Mouse (Mus musculus) myocyte (in vitro differentiated cells): ENCODE results near the gene Mrgbp. TPM values are rescaled to one million over a fixed set of nuclear protein-coding genes. Genes with fewer than 3 reads are reported as not detected.

ENCODE experiments used
- H3K27me3 ChIP-seq: one replicate; pipeline ENCODE4 v1.6.1; 2011; ENCODE audit not compliant: control insufficient read depth, insufficient read depth, insufficient read length
- H3K36me3 ChIP-seq: one replicate; pipeline ENCODE4 v1.6.1; 2011; ENCODE audit not compliant: control insufficient read depth, insufficient read depth
- H3K4me2 ChIP-seq: one replicate; pipeline ENCODE4 v1.6.1; 2011; ENCODE audit warnings: low read depth, control low read depth
- H3K4me3 ChIP-seq: one replicate; pipeline ENCODE4 v1.5.1; 2011; ENCODE audit warnings: mild to moderate bottlenecking, control low read depth, moderate library complexity
- H3K79me2 ChIP-seq: one replicate; pipeline ENCODE4 v1.6.1; 2011; ENCODE audit not compliant: control insufficient read depth, insufficient read depth
- H3ac ChIP-seq: one replicate; pipeline ENCODE4 v1.6.1; 2011; ENCODE audit not compliant: control insufficient read depth, insufficient read length
- CEBPB ChIP-seq: IDR thresholded peaks from 2 replicates; pipeline ENCODE4 v1.6.1; 2011; ENCODE audit warnings: mild to moderate bottlenecking, moderate library complexity; ENCODE audit not compliant: poor library complexity, insufficient read depth, severe bottlenecking
- E2F4 ChIP-seq: IDR thresholded peaks from one replicate; pipeline ENCODE4 v1.6.1; 2011; ENCODE audit warnings: mild to moderate bottlenecking, control low read depth, moderate library complexity; ENCODE audit not compliant: insufficient read depth
- MAX ChIP-seq: IDR thresholded peaks from one replicate; pipeline ENCODE4 v1.6.1; 2011; ENCODE audit warnings: low read depth, mild to moderate bottlenecking, control low read depth
- MYOD1 ChIP-seq, 3 experiments: IDR thresholded peaks; one replicate each; pipeline ENCODE4 v1.6.1; 2011; ENCODE audit warnings: control low read depth in 2 of 3, low read depth in 2 of 3, mild to moderate bottlenecking in 2 of 3, moderate library complexity in 1 of 3; ENCODE audit not compliant: insufficient read length in 2 of 3, control insufficient read depth in 1 of 3
- MYOG ChIP-seq, 3 experiments: IDR thresholded peaks; one replicate each; pipeline ENCODE4 v1.6.1; 2011; ENCODE audit warnings: control low read depth in 2 of 3, low read depth in 2 of 3, mild to moderate bottlenecking in 2 of 3; ENCODE audit not compliant: insufficient read length in 2 of 3, control insufficient read depth in 1 of 3, insufficient read depth in 1 of 3
- POLR2A ChIP-seq: IDR thresholded peaks from one replicate; pipeline ENCODE4 v1.6.1; 2011; ENCODE audit warnings: low read depth, mild to moderate bottlenecking, control low read depth, moderate library complexity; ENCODE audit not compliant: insufficient read length
- POLR2AphosphoS2 ChIP-seq: IDR thresholded peaks from one replicate; pipeline ENCODE4 v1.6.1; 2011; ENCODE audit warnings: low read depth, control low read depth; ENCODE audit not compliant: insufficient read length
- REST ChIP-seq: IDR thresholded peaks from one replicate; pipeline ENCODE4 v1.6.1; 2011; ENCODE audit warnings: mild to moderate bottlenecking, control low read depth, moderate library complexity; ENCODE audit not compliant: insufficient read depth, insufficient read length
- SRF ChIP-seq: IDR thresholded peaks from one replicate; pipeline ENCODE4 v1.6.1; 2011; ENCODE audit warnings: low read depth; ENCODE audit not compliant: control insufficient read depth, insufficient read length
- TCF12 ChIP-seq: IDR thresholded peaks from one replicate; pipeline ENCODE4 v1.6.1; 2011; ENCODE audit warnings: mild to moderate bottlenecking, control low read depth; ENCODE audit not compliant: poor library complexity, insufficient read depth, severe bottlenecking
- TCF3 ChIP-seq: IDR thresholded peaks from one replicate; pipeline ENCODE4 v1.6.1; 2011; ENCODE audit warnings: low read depth, control low read depth; ENCODE audit not compliant: insufficient read length
- USF1 ChIP-seq: IDR thresholded peaks from one replicate; pipeline ENCODE4 v1.6.1; 2011; ENCODE audit warnings: low read depth, mild to moderate bottlenecking, control low read depth, moderate library complexity
- polyA plus RNA-seq: library from polyadenylated mRNA; unstranded; fragments of >200 nt; fragmentation: generic; extraction: Trizol; gene quantifications from one replicate; pipeline ENCODE4 v1.2.1, GENCODE M21; 2012; ENCODE audit warnings: missing spikeins

Mrgbp gene
- polyA plus RNA-seq, 1 experiment: 17.9 TPM

- peaks cover 19% of the 10 kb centered on the region for H3K36me3 ChIP-seq
- H3K79me2 ChIP-seq: peaks cover 5% of the 10 kb centered on the region
- H3K4me2 ChIP-seq: peak within 1 kb of the TSS; percentile 87
- peak within 1 kb of the TSS; percentile 90 for H3K4me3 ChIP-seq
- no peaks in the 10 kb centered on the region for H3K27me3 ChIP-seq
- H3ac ChIP-seq: peak within 1 kb of the TSS; percentile 96
- TF ChIP-seq REST (no peak), TCF12 (no peak), MYOD1 (IDR thresholded peaks at IDR 0.05; ENCODE audit: control insufficient read depth in 1 of 3, insufficient read length in 2 of 3, low read depth in 2 of 3) (peak in 1 of 3 experiments; percentile 5), USF1 (no peak), TCF3 (no peak), MYOG (IDR thresholded peaks at IDR 0.05; ENCODE audit: control insufficient read depth in 1 of 3, insufficient read depth in 1 of 3, insufficient read length in 2 of 3, low read depth in 2 of 3) (no peak), SRF (no peak), POLR2A (peak; percentile 80), CEBPB (no peak), POLR2AphosphoS2 (peak; percentile 67), MAX (no peak), E2F4 (no peak)
Measured at GRCm38 (mm10) chr2:180589123-180589831, 8.2 kb downstream of the Mrgbp start, which contains the start of gene Ogfr. TSS of gene Ogfr (plus strand) at chr2:180589245.

- H3K27me3 ChIP-seq: no peaks in the 10 kb centered on the region
Measured at GRCm38 (mm10) chr2:180597490-180597889, 16.4 kb downstream of the Mrgbp start, which contains the start of gene Col9a3. TSS of gene Col9a3 (plus strand) at chr2:180597790.

GRCm38 (mm10) chr2:180598157-180598705 is 17.1 kb downstream of the Mrgbp start:
- H3K36me3 ChIP-seq: peaks cover 7% of the 10 kb centered on the region
- no peaks in the 10 kb centered on the region for H3K79me2 ChIP-seq
- TF ChIP-seq MYOG (IDR thresholded peaks at IDR 0.05; ENCODE audit: control insufficient read depth in 1 of 3, insufficient read depth in 1 of 3, insufficient read length in 2 of 3, low read depth in 2 of 3) (no peak), TCF12 (no peak), REST (no peak), USF1 (no peak), CEBPB (no peak), SRF (no peak), MAX (no peak)
- no peak overlapping the region for H3ac ChIP-seq
- H3K27me3 ChIP-seq: no peaks in the 10 kb centered on the region
- no peak overlapping the region for H3K4me3 ChIP-seq
- no peak overlapping the region for H3K4me2 ChIP-seq

More at GRCm38 (mm10) chr2:180597490-180597889, 16.4 kb downstream of the Mrgbp start, which contains the start of gene Col9a3:
- no peak within 1 kb of the TSS for H3ac ChIP-seq
- H3K36me3 ChIP-seq: peaks cover 14% of the 10 kb centered on the region
- H3K4me2 ChIP-seq: no peak within 1 kb of the TSS
- TF ChIP-seq E2F4 (no peak), USF1 (no peak), MYOG (IDR thresholded peaks at IDR 0.05; ENCODE audit: control insufficient read depth in 1 of 3, insufficient read depth in 1 of 3, insufficient read length in 2 of 3, low read depth in 2 of 3) (no peak), MYOD1 (IDR thresholded peaks at IDR 0.05; ENCODE audit: control insufficient read depth in 1 of 3, insufficient read length in 2 of 3, low read depth in 2 of 3) (no peak), POLR2AphosphoS2 (no peak)
- H3K79me2 ChIP-seq: no peaks in the 10 kb centered on the region
- H3K4me3 ChIP-seq: no peak within 1 kb of the TSS

GRCm38 (mm10) chr2:180600569-180601021 is 19.5 kb downstream of the Mrgbp start:
- no peaks in the 10 kb centered on the region for H3K79me2 ChIP-seq
- H3K27me3 ChIP-seq: peaks cover 7% of the 10 kb centered on the region
- H3K4me3 ChIP-seq: no peak overlapping the region
- no peak for TF ChIP-seq USF1
- TF ChIP-seq SRF: no peak
- TF ChIP-seq REST: no peak
- TF ChIP-seq CEBPB: no peak
- TF ChIP-seq MYOG (IDR thresholded peaks at IDR 0.05; ENCODE audit: control insufficient read depth in 1 of 3, insufficient read depth in 1 of 3, insufficient read length in 2 of 3, low read depth in 2 of 3): no peak
- TF ChIP-seq TCF3: no peak
- no peak for TF ChIP-seq POLR2AphosphoS2
- no peak for TF ChIP-seq E2F4
- TF ChIP-seq MAX: no peak
- no peak for TF ChIP-seq MYOD1 (IDR thresholded peaks at IDR 0.05; ENCODE audit: control insufficient read depth in 1 of 3, insufficient read length in 2 of 3, low read depth in 2 of 3)
- TF ChIP-seq POLR2A: no peak
- no peak for TF ChIP-seq TCF12
- H3ac ChIP-seq: no peak overlapping the region
- H3K4me2 ChIP-seq: no peak overlapping the region
- no peaks in the 10 kb centered on the region for H3K36me3 ChIP-seq
